Mouse (Mus musculus): ENCODE data around the gene Adgrg1.

DNA sequence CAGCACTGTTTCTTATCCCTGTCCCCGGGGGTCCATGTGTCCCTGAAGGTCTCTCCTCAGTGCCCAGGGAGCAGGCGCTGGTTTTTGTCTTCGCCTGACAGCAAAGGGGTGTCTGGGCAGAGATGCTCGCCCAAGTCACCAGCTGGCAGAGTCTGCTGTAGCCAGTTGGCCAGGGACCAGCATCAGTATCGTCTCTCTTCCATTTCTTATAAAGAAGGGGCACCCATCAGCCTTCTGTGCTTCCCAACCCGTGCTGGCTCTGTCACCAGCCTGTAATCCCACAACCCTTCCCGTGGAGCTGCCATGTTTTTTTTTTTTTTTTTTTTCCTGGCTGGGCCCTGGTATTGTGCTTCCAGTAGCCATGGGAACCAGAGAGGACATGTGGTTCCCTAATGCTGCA is 7.3 kb downstream of the Adgrg1 start:
- TF ChIP-seq CTCF (IDR thresholded peaks at IDR 0.05; ENCODE audit: borderline replicate concordance, extremely low read depth, insufficient read depth, insufficient read length) (no peak), POLR2A (IDR thresholded peaks at IDR 0.05; ENCODE audit: borderline replicate concordance, extremely low read depth, insufficient read depth, insufficient read length, poor library complexity, severe bottlenecking) (no peak)

Measured in brain, embryonic 14.5 days (tissue).